Mouse (Mus musculus) retina, adult 2 months (tissue): ENCODE results near the gene Zbtb9.
"Not testable (repeated sequence)": the region's sequence is repeated elsewhere in the genome, so short reads cannot be mapped to it uniquely, and the experiment has no call there.

Experiments used
- DNase-seq: peaks from one replicate; pipeline ENCODE4 v3.0.0-alpha.2; 2012; ENCODE audit warnings: low read depth, low spot score

Gene Zbtb9

DNA sequence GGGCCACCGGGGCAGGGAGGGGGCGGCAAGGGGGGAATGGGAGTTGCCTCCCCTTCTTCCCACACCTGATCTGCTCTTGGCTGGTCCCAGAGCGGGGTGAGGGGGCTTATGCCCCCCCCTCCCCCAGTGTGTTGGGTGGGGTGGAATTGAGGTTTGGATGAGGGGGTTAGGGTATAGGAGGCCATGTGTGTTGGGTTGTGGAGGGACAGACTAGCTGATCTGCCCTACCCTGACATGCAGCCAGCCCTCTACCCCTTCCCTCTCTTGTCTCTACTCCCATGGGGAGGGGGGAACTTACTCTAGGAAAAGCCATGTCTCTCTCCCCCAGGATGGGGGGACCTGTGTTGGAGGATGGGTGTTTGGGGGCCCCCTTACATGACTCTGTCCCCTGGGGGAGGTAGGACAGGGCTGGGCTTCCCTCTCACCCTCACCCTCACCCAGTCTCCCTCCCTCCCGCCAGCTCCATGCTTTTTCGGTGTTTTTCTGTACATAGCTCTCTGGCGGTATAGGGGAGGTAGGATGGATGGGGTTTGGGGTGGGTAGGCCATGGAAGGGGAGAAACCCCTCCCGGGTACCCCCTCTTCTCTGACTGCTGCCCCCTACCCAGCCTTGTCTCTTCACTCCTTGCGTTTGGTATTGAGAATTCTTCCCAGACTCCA, 1.6 kb upstream of the Zbtb9 start:
- no peak for DNase-seq

DNA sequence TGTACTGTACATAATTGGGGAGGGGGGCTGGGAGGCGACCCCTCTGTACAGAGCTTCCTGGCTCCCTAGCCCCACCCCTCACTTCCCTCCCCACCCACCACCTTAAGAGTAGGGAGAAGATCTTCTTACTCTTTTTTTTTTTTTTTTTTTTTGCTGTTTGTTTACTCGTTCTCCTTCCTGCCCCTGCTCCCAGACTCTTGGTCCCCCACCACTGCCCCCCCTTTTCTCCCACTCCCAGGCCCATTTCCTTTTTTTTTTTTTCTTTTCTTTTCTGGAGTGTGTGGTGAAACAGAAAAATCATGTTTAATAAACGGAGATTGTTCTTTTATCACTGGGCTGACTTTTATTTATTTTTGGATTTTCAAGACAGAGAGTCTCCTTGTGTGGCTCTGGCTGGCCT, 860 bp upstream of the Zbtb9 start:
- no peak for DNase-seq

DNA sequence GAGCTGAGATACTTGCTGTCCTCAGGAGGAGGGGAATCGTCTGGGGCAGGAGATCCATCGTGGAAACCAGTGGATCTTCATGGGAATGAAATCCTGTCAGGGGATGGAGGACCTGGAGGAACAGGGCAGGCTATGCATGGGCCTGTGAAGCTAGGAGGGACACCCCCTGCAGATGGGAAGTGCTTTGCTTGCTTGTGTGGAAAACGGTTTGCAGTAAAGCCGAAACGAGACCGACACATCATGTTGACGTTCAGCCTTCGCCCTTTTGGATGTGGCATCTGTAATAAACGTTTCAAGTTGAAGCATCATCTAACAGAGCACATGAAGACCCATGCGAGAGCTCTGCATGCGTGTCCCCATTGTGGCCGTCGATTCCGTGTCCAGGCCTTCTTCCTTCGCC, 1.6 kb downstream of the Zbtb9 start:
- DNase-seq, result no peak

DNA sequence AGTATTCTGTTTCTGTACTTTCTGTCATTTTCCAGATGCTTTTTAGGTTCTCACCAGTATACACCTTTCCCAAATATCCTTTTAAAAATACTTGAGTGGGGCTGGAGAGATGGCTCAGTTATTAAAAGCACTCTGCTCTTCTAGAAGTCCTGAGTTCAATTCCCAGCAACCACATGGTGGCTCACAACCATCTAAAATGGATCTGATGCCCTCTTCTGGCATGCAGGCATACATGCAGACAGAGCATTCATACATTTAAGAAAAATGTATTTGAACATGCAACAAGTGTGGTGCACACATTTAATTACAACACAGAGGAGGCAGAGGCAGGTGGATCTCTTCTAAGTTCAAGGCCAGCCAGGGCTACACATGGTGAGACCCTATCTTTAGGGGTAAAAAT, 2.4 kb downstream of the Zbtb9 start:
- DNase-seq, result no peak

DNA sequence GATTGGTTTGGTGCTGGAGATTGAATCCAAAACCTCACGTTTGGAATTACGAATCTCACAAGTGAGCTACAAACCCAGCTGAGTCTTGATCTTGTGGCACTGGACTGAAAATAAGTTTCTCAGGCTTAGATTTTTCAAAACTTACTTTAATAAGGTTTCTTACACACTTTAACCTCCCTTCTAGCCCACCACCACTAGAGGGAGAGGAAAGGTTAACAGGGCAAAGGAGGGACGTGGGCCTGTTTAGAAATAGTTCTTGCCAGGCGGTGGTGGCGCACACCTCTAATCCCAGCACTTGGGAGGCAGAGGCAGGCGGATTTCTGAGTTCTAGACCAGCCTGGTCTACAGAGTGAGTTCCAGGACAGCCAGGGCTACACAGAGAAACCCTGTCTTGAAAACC, 4.4 kb downstream of the Zbtb9 start:
- DNase-seq, result not testable (repeated sequence)

DNA sequence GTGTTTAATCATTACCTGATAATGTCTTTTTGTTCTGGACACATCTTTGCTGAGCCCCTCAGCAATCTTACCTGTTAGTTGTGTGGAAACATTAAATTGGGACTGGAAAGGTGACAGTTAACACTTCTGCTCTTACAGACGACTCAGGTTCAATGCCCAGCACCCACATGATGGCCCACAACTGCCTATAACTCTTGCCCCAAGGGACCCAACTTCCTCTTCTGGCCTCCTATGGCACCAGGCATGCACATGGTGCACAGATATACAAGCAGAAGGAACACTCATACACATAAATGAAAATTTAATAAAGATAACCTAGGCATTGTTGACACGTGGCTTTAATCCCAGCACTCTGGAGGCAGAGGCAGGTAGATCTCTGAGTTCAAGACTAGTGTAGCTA, 6.5 kb downstream of the Zbtb9 start:
- no peak for DNase-seq

DNA sequence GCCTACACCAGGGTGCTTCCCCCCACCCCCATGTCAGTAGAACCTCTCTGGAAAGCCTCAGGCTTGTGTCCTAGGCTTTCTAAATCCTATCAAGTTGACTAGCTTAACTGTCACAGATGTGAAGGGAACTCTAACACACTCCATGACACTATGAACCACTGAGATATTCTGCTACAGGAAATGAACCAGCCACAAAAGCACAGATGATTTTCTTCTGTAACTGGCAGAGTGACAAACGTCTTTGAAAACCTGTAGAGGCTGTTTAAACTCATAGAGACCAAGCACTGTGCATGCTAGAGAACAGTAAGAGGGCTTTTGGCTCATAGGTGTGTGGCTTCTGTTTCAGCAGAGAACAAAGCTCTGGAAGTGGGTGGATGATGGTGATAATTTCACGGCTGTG, 8.1 kb downstream of the Zbtb9 start:
- DNase-seq, result no peak

DNA sequence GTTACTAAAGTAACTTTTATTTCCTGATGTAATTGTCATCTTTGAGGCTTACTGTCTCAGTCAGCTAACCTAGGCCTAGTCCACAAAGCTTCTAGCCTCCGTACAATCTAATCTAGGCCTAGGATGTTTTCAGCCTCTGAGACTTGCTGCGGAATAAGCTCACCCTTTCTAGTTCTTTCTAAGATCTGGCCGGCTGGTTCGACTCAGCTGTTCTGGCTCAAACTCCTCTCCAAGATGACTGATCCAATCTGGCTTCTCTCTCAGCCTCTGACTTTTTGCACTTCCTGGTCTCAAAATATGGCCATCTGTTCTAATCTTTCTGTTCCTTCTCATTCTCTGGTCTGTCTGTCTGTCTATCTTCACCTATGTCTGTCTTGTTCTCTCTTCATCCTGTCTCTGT, 10.4 kb downstream of the Zbtb9 start:
- no peak for DNase-seq

DNA sequence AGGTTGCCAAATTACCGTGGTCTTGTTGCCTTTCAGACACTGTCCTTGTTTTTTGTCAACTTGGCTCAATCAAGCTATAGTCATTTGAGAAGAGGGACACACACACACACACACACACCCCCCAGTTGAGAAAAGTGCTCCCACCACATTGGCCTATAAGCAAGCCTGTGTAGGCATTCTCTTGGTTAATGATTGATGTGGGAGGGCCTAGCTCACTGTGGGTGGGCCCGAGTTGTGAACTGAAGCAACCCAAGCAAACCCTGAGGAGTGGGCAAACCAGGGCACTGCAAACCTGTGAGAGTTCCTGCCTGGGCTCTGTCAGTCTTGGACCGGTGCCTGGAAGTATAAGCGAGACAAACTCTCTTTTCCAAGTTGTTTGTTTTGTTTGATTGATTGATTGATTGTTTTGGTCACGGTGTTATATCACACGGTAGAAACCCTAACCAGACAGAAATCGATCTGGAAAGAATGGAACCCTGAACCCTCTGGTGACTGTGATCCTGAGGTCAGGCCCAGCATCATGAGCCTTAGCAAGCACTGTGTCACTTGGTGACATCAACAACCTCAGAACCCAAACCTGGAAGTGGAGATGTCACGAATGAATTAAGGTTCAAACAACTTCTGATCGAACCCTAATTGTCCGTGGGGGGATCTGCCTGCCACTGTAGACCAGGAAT, 12.7 kb downstream of the Zbtb9 start:
- no peak for DNase-seq

DNA sequence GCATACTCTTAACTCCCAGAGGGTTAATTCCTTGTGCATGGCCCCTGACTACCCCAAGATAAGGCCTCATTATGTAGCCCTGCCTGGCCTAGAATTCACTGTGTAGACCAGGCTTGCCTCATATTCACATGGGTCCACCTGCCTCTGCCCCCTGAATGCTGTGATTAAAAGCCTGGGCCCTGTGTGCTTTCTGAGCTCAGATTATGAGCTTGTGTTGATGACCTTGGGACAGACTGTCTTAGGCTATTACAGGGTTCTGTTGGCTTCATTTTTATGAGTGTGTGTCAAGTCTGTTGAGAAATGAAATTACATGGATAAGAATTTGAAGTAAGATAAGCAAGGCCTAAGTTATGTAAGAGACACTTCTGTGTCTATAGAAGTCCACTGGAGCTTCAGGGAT, 17.6 kb downstream of the Zbtb9 start:
- no peak for DNase-seq

DNA sequence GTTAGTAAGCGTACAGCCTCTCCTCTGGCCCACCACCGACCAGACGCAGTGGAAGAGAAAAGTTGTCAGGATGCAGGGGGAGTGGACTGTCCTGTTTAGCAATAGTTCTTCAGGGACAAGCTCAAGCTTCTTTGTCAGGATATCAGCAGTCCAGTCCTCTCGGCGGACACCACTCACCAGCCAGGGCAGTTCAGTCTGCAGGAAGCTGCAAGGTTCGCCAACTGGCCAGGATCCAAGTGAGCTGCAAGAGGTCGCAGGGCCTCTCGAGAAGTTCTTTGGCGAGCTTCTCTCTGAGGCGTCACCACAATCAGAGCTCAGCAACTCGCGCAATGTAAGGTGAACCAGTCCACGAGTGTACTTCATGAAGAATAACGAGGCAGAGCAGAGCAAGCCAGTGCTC, 21.4 kb downstream of the Zbtb9 start:
- DNase-seq, result no peak

DNA sequence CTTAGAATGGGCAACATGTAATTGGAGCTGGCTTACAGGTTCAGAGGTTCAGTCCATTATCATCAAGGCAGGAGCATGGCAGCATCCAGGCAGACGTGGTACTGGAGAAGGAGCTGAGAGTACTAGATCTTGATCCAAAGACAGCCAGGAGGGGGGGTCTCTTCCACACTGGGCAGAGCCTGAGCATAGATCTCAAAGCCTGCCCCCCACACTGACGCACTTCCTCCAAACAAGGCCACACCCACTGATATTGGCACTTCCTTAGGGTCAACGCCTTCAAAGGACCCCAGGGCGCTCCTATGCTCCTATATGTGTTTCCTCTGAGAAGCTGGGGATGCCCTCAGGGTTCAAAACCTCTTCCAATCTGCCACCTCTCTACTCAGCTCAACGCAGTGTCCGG, 22.0 kb downstream of the Zbtb9 start:
- no peak for DNase-seq

DNA sequence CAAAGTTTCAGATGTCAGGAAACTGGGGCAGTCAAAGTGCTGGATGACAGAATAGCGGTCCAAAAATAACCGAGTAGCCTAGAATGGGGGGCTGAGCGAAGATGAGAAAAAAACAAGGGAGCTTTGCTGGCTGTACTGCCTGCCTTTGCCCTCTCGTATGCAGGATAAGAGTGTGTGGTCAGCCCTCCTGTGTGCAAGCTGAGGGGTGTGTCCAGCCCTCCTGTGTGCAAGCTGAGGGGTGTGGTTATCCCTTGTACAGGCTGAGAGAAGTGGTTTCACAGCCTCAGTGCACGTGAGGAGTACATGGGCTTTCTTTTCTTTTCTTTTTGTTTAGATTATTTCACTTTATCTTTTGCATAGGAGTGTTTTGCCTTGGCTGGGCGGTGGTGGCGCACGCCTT, 22.6 kb downstream of the Zbtb9 start:
- no peak for DNase-seq

DNA sequence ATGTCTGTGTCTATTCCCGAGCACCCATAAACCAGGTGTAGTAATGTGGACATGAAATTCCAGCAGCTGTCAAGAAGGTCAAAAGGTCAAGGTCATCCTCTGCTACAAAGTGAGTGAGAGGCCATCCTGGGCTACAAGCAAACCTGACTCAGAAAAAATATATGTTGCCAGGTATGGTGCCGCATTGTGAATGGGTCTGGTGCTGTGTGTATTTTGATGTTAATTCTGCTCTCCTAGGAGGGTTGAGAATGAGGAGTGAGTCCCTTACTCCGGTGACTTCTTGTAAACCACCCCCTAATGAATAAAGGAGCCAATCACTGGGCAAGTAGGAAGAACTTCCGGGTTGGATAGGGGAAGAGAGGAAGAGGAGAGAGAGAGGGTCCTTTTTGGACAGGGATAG, 24.7 kb downstream of the Zbtb9 start:
- no peak for DNase-seq

DNA sequence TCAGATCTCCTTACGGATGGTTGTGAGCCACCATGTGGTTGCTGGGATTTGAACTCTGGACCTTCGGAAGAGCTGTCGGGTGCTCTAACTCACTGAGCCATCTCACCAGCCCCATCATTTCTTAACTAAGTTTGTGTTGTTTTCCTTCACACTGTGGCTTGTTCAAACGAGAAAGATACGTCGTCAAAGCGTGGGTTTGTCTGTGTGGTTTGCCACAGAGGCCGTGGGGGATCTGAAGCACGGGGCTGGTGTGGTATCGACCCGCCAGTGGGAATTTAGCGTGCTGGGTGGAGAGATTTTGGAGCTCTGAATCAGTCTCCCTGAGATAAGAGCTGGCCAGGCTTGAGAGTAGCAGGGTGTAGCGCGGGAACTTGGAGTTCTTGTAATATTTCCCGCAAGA, 25.3 kb downstream of the Zbtb9 start:
- DNase-seq, result no peak

DNA sequence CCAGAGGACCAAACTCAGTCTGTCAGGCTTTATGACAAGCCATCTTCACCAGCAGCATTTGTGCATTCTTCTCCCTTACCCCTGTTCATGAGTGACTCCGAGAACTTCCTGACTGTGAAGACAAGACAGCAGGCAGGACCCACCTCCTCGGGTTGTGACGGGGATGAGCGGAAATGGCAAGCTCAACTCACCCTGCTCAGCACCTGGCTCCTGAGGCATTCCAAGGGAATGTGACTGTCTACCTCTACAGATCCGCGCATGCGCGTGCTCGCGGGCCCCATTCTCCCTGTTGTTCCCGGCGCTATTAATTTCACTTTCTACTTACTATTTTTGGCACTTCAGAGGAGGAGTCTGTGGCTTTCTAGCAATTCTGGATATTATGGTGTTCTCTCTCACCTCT, 27.0 kb downstream of the Zbtb9 start:
- no peak for DNase-seq

DNA sequence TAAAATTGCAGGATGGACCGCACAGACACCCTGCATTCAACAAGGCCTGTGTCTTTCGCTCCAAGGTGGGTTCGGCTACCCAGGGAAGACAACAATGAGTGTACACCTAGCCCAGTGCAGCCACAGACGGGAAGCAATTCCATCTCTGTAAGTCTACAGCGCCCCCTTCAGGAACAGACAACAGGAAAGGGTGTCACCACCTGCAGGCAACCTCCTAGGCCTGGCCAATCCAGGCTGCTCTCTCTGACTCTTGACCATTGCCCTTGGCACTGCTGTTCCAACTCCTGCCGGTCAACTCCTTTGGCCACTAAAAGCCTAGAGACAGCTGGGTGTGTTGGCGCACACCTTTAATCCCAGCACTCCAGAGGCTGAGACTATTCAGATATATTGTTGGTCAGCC, 28.2 kb downstream of the Zbtb9 start:
- no peak for DNase-seq

DNA sequence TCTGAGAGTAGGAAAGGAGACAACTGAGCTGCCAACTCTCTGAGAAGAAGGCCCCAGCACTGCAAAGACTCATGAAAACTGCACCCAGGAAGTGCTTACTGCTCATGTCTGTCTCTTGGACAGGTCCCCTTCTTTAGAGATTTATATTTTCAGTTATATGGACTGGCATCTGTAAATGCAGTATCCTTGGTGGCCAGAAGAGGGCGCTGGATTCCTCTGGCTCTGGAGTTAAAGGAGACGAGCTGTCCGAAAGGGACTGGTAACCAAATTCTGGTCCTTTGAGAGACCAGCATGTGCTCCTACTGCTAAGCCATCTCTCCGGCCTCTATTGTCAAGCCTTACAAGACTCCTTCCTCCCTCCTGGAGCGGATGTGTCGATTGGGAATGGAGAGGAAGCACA, 28.9 kb downstream of the Zbtb9 start:
- no peak for DNase-seq

DNA sequence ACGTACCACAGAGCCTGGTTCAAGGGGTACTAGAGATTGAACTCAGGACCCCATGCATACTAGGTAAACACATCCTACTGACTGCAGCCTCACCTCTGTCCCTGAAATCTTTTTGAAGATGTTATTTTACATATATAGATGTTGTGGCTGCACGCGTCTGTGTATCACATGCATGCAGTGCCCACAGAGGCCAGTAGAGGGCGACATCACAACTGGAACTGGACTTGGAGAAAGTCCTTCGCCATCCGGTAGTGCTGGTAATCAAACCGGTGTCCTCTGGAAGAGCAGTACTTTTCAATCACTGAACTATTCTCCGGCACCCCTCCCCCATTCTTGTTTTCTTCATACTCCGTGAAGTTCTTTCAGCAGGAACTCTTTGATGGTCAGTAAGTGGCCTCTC, 31.5 kb downstream of the Zbtb9 start:
- no peak for DNase-seq

DNA sequence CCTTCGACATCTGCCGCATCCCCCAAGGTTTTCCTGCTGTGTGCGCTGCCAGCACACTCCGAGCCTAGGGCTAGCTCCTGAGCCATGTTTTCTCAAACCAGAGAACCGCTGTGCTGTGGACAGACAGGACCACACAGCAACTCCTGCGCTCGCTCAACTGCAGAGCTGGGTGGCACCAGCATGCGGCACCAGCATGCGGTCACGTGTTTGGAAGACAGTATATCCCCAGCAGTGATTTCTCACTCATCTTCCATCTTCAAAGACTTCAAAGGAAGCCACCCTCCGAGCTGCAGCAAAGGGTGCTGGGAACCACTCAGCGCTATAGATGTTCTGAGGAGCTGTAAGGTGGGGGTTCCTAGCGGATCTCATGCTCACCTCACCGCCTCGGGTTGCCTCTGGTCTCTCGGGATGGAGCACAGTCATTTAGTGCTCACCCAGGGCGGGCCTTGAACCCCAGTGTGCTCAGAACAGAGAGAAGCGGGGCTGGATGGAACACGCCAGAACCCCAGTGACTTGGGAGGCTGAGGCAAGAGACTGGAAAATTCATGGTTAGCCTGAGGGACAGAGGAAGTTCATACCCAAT, 32.0 kb downstream of the Zbtb9 start:
- no peak for DNase-seq

DNA sequence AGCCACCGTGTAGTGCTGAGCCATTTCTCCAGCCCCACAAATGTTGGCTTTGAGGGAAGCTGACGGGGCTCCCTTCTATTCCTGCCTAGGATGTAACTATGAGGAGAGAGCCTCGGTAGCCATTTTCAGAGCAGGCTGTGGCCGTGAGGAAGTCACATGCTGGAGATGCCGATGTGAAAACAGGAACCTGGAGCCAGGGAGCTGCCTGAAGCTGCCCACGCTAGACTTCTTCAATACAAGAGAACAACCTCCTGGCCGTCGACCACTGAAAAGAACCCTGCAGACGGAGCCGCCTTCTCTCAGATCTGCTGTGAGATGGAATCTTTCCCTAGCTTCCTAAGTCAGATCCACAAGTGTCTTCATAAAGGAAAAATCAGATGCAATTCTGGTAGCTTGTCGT, 32.7 kb downstream of the Zbtb9 start:
- DNase-seq, result no peak

DNA sequence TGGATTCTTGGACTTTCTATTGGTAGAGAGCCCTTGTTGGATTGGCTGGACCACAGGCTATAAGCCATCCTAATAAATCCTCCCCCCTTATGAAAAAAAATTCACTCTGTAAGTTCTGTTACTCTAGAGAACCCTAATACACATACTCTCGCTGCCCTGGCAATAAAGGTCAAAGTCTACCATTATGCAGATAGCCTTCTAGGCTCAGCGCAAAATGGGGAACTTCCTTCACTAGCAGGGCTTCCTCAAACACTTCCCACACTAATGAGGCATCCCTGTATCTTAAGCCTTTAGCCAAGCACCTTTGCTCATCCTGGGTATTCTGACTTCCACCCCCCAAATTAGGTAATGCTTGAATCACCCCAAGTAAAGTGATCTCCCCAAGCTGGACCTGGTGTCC, 35.3 kb downstream of the Zbtb9 start:
- DNase-seq, result no peak

DNA sequence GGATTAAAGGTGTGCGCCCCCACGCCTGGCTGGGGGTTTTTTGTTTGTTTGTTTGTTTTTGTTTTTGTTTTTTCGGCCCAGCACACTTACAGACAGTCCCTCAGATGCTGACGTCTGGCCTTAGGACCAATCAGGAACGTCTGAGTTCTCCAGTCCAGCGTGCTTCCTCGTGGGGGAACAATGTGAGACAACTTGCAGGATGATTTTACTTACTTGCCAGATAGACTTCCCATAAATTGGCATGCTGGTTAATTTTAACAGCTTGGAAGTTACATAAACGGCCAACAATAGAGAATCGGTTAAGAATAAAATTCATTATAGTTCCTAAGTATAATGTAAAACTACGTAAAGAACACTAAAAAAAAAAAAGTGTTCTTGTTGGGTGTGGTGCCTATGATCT, 38.2 kb downstream of the Zbtb9 start:
- no peak for DNase-seq
